Mouse (Mus musculus) layer of hippocampus, adult 9-11 months (tissue): ENCODE data around the gene Egflam.

Source experiments
- DNase-seq: peaks from one replicate; pipeline ENCODE4 v3.0.0; 2022

Egflam gene

GRCm38 (mm10) chr15:7290003-7290402 is 108.2 kb downstream of the Egflam start:
- no peak for DNase-seq

- DNase-seq = no peak
Measured at GRCm38 (mm10) chr15:7289516-7289915, 108.7 kb downstream of the Egflam start.

DNA sequence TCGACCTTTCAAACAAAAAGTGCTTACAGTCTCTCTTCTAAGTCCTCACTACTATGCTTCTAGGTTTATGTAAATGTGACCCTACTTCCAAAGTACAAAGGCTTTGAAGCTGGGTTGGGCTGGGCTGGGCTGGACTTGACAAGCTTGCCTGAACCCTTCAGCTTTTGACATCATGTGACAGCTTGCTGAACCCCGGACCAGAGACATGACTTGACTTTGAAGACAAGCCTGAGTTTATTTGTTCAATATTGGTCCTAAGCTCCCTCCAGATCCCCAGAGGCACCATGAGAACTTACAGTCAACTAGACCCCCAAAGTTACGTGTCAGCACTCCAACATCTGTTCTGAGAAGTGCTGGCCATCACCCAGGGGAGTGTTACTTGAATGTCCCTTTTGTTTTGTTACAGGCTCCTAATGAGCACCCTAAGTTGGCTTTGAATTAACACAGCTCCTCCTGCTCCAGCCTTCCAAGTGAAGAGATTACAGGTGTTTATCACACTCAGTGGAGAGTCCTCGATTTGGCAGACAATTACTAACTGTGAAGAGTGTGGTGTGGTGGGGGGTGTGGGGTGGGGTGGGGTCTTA is 109.3 kb downstream of the Egflam start:
- no peak for DNase-seq

GRCm38 (mm10) chr15:7287911-7288310 is 110.3 kb downstream of the Egflam start:
- no peak for DNase-seq

DNA sequence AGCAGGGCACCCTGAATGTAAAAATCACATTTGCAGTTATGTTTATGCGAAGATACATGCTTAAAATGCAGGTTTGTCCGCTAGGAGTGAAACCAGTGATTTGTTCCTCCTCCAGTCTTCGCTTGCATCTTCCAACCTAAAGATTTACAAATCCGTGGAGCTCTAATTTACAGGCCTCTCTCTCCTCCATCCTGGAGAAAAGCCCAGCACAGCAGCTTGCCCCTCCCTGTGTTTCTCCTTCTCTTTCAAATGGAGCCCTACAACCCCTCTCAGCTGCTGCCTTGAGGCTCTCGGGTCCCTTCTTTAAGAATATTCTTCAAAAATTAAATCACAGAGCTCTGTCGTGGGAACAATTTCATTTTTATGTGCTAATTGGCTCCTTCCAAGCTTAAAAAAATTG is 116.6 kb downstream of the Egflam start:
- no peak for DNase-seq

DNA sequence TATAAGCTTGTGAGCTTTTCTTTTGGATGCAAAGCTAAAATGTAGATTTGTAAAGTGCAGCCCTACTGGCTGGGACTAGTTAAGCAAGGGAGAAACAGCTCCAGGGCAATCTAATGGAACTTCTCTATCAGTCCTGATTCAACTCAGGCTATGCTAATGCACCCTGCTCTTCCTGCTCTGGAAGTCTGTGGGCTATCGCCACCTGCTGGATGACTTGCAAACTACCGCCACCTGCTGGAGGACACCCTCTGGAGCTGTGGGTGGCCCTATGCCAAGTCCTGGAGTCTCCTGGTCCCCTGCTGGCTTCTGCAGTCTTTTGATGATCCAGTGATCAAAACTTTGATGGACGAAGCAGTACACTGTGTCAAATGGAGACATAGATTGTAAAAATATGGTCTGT is 134.4 kb downstream of the Egflam start:
- peak; percentile 73 for DNase-seq

- DNase-seq = no peak
Measured at GRCm38 (mm10) chr15:7263339-7263738, 134.9 kb downstream of the Egflam start.

GRCm38 (mm10) chr15:7261371-7261770 is 136.8 kb downstream of the Egflam start:
- DNase-seq = no peak

- DNase-seq = no peak
Measured at GRCm38 (mm10) chr15:7256577-7256976, 141.6 kb downstream of the Egflam start.

DNA sequence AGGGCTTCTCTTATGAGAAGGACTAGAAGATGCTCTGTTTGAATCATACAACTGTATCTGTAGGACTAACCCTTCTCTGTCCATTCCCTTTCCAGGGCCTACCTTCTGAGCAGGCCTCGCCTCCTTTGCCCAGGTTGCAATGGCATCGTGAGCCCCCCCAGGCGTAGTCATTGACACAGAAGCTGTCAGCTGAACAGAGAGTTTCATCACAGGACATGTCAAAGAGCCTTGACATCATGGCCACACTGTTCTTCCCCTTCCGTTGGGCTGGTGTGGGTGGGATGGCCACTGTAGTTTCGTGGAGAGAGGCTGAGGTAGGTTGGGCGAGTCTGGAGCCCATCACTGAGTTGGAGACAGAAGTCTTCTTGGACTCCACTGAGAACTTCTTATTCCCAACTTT is 144.9 kb downstream of the Egflam start:
- DNase-seq = no peak

GRCm38 (mm10) chr15:7252106-7252636 is 146.0 kb downstream of the Egflam start:
- no peak for DNase-seq

DNA sequence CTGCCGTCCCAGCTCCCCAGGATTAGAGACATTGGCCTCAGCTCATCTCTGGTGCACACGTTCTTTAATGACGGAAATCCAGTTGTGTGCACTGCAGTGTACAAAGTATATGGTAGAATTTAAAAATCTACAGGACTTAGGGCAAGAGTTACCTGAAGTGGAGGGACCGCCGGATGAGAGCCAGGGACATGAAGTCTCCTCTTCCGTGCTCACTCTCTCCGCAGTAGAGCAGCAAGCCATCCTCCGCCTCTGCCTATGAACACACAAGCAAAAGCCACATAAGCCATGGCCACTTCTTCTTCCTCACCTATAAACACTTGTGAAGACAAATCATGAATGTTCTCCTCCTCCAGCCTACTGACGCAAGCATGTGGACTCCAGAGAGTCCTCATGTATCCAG is 147.2 kb downstream of the Egflam start:
- no peak for DNase-seq

DNA sequence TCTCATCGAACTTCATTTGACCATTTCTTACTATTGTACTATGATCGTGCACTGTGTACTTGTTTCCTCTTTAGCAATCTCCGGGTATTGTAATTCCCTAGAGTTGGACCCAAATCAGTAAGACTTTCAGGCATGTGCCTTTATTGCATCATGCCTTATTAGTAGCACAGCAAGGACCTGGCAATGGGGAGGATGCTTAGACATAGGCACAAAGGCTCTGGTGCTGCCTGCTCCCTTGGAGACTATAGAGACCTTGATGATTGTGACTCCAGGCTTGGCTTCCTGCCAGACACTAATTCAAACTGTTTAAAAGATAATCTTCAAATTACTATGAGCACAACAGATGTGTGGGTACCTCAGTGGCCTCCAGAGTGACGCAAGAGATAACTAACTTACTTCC is 149.0 kb downstream of the Egflam start:
- DNase-seq = no peak

GRCm38 (mm10) chr15:7247321-7247720 is 150.9 kb downstream of the Egflam start:
- DNase-seq = no peak

DNA sequence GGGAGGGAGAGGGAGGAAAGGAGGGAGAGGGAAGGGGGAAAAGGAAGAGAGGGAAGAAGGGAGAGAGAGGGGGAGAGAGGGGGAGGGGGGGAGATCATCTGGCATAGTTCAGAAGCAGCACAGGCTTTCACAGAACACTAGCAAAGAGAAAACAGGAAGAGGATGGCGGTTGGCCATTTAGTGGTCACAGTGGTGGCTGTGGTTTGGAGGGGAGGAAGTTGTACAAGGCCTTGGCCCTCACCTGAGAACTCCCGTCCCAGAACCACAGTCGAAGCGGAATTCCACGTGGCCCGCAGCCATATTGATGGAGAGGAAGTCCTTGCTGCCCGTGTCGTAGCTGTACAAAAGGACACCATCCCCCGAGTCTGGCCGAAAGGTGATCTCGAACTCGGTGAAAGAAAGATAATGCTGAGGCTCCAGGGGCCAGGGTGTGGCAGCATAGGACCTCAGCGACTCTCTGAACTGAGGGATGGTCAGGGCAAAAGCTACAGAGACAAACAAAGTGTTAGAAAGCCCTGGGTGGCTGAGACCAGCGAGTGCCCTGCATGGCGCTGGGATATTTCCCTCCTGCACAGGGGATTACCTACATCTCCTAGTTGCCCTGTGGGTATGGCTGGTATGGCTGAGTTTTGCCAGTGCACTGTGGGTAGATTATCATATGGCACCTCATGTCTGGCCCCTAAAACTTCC is 155.9 kb downstream of the Egflam start:
- DNase-seq = no peak

GRCm38 (mm10) chr15:7240950-7241349 is 157.2 kb downstream of the Egflam start:
- peak; percentile 75 for DNase-seq

GRCm38 (mm10) chr15:7239904-7240303 is 158.3 kb downstream of the Egflam start:
- DNase-seq = no peak

DNA sequence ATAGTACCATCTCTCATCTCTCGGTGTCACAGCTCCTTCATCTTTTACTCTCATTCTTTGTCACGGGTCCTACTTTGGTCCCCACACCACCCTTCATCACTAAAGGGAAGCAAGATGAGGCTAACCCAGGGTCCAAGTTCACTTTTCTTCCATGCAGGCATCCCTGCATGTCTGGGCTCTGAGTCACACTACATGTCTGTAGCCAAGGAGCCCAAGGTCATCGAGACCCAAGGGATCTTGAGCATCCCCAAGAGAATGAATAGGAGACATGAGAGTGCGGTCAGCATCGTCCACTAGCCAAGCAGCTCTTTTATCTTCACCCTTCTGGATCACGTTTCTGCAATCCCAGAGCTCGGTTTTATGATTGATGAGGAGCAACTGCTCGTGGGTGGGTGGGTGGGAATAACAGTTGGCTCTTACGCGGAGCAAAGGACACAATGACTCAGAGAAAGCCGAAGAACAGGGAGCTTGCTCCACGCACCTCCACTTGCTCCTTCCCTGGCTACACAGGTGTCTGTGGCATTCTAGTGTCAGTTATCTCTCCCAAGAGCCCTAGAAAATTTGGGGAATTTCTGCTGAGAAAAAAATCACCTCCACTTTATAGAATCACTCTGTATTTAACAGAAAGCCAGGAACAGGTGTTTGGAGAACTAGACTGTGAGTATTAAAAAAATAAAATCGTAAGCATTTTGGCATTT is 164.7 kb downstream of the Egflam start:
- no peak for DNase-seq

GRCm38 (mm10) chr15:7226225-7226624 is 172.0 kb downstream of the Egflam start:
- DNase-seq = peak; percentile 70

DNA sequence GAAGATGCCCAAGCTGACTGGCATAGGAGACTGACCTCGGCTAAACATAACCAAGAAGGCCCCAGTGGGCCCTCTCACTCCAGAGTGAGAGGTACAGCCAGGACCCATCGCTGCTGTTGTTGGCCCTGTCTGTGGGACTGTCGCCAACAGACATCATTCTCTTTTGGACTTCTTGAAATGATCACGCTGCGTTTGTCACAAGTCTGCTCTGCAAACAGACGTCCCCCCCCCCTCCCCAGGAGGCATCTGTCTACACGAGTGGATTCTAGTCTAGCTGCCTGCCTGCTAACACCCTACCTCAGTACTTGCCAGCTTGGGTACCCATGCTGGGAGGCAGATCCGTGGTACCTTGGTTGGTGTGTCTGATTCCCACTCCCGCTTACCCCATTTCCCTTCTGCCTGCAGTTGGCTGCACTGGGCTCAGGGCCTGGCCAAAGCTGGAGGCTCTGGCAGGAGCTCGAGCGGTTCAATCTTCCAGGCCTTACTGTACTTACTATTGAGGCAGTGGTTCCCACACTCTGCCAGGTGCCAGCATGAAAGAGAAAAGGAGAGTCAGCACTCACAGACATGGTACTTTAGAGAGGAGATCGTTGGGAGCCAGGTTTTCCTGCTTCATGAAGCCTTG is 173.9 kb downstream of the Egflam start:
- no peak for DNase-seq

DNA sequence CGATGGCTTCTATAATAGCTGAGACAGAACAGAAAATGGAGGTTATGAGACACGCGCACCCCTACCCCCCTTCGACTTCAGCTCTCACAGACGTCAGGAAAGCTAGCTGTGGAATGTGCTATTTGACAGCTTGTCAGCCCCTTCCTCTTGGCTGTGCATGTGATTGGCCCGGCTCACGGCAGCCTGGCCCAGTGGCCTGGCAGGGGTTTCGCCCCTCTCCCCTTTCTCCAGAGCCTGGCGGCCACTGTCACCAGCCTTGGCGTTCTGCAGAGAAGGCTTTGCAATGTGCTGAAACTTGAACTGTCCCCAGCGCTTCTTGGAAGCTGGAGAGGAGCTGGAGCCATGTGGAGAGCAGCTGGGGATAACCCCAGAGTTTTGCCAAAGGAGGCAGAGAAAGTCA is 175.4 kb downstream of the Egflam start:
- DNase-seq = no peak

DNA sequence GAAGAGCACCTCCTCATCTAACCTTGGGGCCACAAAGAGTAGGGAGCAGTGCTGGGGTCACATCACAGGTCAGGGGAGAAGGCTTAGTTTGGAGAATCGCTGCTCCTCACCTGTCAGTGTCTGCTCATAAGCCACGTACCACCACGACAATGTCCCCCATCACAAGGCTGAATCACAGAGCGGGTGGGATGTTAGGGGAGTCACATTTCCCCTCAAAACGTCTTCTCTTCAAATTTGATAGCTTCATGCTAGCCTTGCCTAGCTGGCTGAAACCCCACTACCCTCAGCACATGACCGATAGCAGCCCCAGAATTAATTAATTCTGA is 181.0 kb downstream of the Egflam start:
- DNase-seq = no peak

- no peak for DNase-seq
Measured at GRCm38 (mm10) chr15:7216581-7217272, 181.5 kb downstream of the Egflam start.
